Mouse (Mus musculus): ENCODE results near the gene Lrrc52. TPM values are rescaled to one million over a fixed set of nuclear protein-coding genes. Genes with fewer than 3 reads are reported as not detected.
A peak's percentile ranks its signal among the peaks of the same experiment; 100 is the strongest.

Lrrc52 gene
- total and polyA plus RNA-seq, 3 experiments: not detected

GRCm38 (mm10) chr1:167448598-167448997, 18.0 kb downstream of the Lrrc52 start:
- Histone ChIP-seq H3K9me3 (replicated peaks; ENCODE audit: low read length) (peaks cover 4% of the 10 kb centered on the region), H3K27me3 (replicated peaks) (peaks cover 85% of the 10 kb centered on the region), H3K4me3 (replicated peaks in 1 of 3; ENCODE audit: low read depth in 2 of 3, low read length in 2 of 3, poor library complexity in 1 of 3) (no peak overlapping the region), H3K36me3 (replicated peaks in 1 of 2; ENCODE audit: control insufficient read depth in 1 of 2, insufficient read depth in 1 of 2, low read length in 1 of 2) (no peaks in the 10 kb centered on the region), H3K79me2 (replicated peaks; ENCODE audit: control insufficient read depth, extremely low read depth, insufficient read depth, poor library complexity, severe bottlenecking) (no peaks in the 10 kb centered on the region), H3K27ac (ENCODE audit: insufficient read depth, low read depth) (no peak overlapping the region), H3K4me2 (ENCODE audit: insufficient read depth, low read depth, poor library complexity, severe bottlenecking) (no peak overlapping the region; the same call in 1 of the 2 replicates), H3K4me1 (ENCODE audit: control insufficient read depth in 1 of 2, insufficient read depth in 2 of 2) (no peaks in the 10 kb centered on the region), H3K9ac (ENCODE audit: insufficient read depth, low read depth) (no peak overlapping the region)
- DNase-seq (ENCODE audit: extremely low read depth): no peak
- TF ChIP-seq EP300 (IDR thresholded peaks at IDR 0.05; ENCODE audit: low read length) (no peak), POLR2AphosphoS2 (IDR thresholded peaks at IDR 0.05; ENCODE audit: low read depth, low read length) (no peak), E2F4 (IDR thresholded peaks at IDR 0.05; ENCODE audit: insufficient replicate concordance, low read depth, low read length) (no peak), RAD21 (IDR thresholded peaks at IDR 0.05; ENCODE audit: low read depth, low read length) (no peak), ETS1 (conservative IDR thresholded peaks at IDR 0.05; ENCODE audit: low read depth, low read length) (no peak)
- in situ Hi-C loops (cut with MboI; ENCODE audit: low pct_ligation_motif_present, low pct_unique_long_range_greater_than_20kb, low sequenced_read_pairs) (no loop called here), dilution Hi-C loops (cut with MboI; ENCODE audit: extremely low pct_ligation_motif_present, extremely low pct_unique_long_range_greater_than_20kb, low sequenced_read_pairs) (no loop called here)

- dilution Hi-C loops (cut with MboI; ENCODE audit: extremely low pct_ligation_motif_present, extremely low pct_unique_long_range_greater_than_20kb, low sequenced_read_pairs): no loop called here
- Histone ChIP-seq H3K9me3 (replicated peaks; ENCODE audit: low read length) (peaks cover 4% of the 10 kb centered on the region), H3K27ac (ENCODE audit: insufficient read depth, low read depth) (no peak overlapping the region), H3K4me2 (ENCODE audit: insufficient read depth, low read depth, poor library complexity, severe bottlenecking) (no peak overlapping the region; the same call in 1 of the 2 replicates), H3K9ac (ENCODE audit: insufficient read depth, low read depth) (no peak overlapping the region), H3K36me3 (replicated peaks in 1 of 2; ENCODE audit: control insufficient read depth in 1 of 2, insufficient read depth in 1 of 2, low read length in 1 of 2) (no peaks in the 10 kb centered on the region), H3K4me3 (replicated peaks in 1 of 3; ENCODE audit: low read depth in 2 of 3, low read length in 2 of 3, poor library complexity in 1 of 3) (no peak overlapping the region), H3K27me3 (replicated peaks) (peaks cover 83% of the 10 kb centered on the region), H3K4me1 (ENCODE audit: control insufficient read depth in 1 of 2, insufficient read depth in 2 of 2) (no peaks in the 10 kb centered on the region), H3K79me2 (replicated peaks; ENCODE audit: control insufficient read depth, extremely low read depth, insufficient read depth, poor library complexity, severe bottlenecking) (no peaks in the 10 kb centered on the region)
- DNase-seq (ENCODE audit: extremely low read depth): no peak
- in situ Hi-C loops (cut with MboI; ENCODE audit: low pct_ligation_motif_present, low pct_unique_long_range_greater_than_20kb, low sequenced_read_pairs): no loop called here
- TF ChIP-seq UBTF (IDR thresholded peaks at IDR 0.05; ENCODE audit: low read depth, low read length) (no peak), CTCF (conservative IDR thresholded peaks at IDR 0.05 in 1 of 2, IDR thresholded peaks at IDR 0.05 in 1 of 2; ENCODE audit: low read depth in 2 of 2, low read length in 2 of 2) (peak in 1 of 2 experiments; percentile 35; a peak in 2 of 4 replicates), BHLHE40 (IDR thresholded peaks at IDR 0.05; ENCODE audit: low read depth, low read length) (no peak), ZC3H11A (IDR thresholded peaks at IDR 0.05; ENCODE audit: low read depth, low read length) (no peak), HCFC1 (IDR thresholded peaks at IDR 0.05; ENCODE audit: low read depth, low read length) (no peak), USF2 (conservative IDR thresholded peaks at IDR 0.05; ENCODE audit: low read depth, low read length) (no peak), TCF12 (IDR thresholded peaks at IDR 0.05; ENCODE audit: low read depth, low read length) (no peak), JUND (conservative IDR thresholded peaks at IDR 0.05; ENCODE audit: low read depth, low read length) (no peak), ZNF384 (IDR thresholded peaks at IDR 0.05; ENCODE audit: low read depth, low read length) (no peak), USF1 (IDR thresholded peaks at IDR 0.05; ENCODE audit: low read depth, low read length) (no peak), ELF1 (IDR thresholded peaks at IDR 0.05; ENCODE audit: low read depth, low read length) (no peak), SMC3 (IDR thresholded peaks at IDR 0.05; ENCODE audit: low read depth, low read length) (0 out of 2 replicates have a peak, but pooled peaks have one; percentile 6), RAD21 (IDR thresholded peaks at IDR 0.05; ENCODE audit: low read depth, low read length) (peak; percentile 28), EP300 (IDR thresholded peaks at IDR 0.05; ENCODE audit: low read length) (no peak), NELFE (IDR thresholded peaks at IDR 0.05; ENCODE audit: low read depth, low read length) (no peak)
Measured at GRCm38 (mm10) chr1:167448088-167448487, 18.5 kb downstream of the Lrrc52 start.

Measured in CH12.LX (cell line).